Mouse (Mus musculus): ENCODE data around the gene Pxn. TPM values are rescaled to one million over a fixed set of nuclear protein-coding genes. Genes with fewer than 3 reads are reported as not detected.

Gene Pxn
- polyA plus RNA-seq, 1 experiment from 2014 or later, result 24.3 TPM

DNA sequence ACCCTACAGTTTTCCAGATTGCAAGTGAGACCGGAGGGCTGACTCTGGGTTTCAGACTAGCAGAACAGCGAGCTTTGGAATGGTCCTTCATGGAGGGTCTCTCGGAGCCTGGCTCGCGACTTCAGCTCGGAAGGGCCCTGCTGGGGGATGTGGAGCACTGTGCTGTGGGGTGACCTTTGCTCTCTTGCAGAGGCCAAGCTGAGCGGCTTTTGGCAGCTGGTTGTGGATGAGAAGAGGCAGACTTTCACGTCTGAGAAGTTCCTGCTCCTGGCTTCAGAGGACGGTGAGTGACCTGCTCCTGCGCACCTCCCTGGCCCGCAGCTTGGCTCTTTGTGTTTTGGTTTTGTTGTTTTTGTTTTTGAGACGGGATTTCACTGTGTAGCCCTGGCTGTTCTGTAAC, 79.1 kb downstream of the Pxn start:
- no peak for ATAC-seq (ENCODE audit: low FRiP score, low read depth)
- no peaks in the 10 kb centered on the region for H3K27me3 ChIP-seq
- H3K4me2 ChIP-seq, result no peak overlapping the region
- no peaks in the 10 kb centered on the region for H3K9me3 ChIP-seq
- no peak overlapping the region for H3K9ac ChIP-seq
- no peak overlapping the region for H3K4me3 ChIP-seq
- H3K27ac ChIP-seq (replicated peaks), result no peak overlapping the region
- WGBS, result 83% methylated on average over 12 of the region's 12 CpGs
- H3K36me3 ChIP-seq, result peaks cover 95% of the 10 kb centered on the region
- no peaks in the 10 kb centered on the region for H3K4me1 ChIP-seq (replicated peaks)

DNA sequence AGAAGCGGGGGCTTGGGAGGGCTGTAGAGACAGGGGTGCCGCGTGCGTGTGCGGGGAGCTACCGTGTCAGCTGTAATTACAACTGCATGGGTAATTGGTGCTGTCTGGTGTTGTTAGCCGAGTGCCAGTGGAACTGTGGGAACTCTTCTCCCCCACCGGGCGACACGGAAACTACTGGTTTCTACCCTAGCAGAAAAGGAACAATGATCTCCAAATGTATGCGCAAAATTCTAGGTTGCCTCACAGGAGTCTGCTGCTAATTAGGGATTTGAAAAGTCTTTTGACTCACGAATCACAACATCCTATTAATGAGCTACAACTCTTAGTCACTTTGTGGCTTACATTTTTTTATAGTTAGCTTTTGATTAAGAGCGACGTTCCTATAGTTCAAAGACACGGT, 79.7 kb downstream of the Pxn start:
- ATAC-seq (ENCODE audit: low FRiP score, low read depth), result no peak
- no peaks in the 10 kb centered on the region for H3K9me3 ChIP-seq
- H3K4me1 ChIP-seq (replicated peaks), result no peaks in the 10 kb centered on the region
- 60% methylated on average over 15 of the region's 15 CpGs for whole genome bisulfite sequencing
- H3K27ac ChIP-seq (replicated peaks), result no peak overlapping the region
- no peaks in the 10 kb centered on the region for H3K27me3 ChIP-seq
- no peak overlapping the region for H3K4me2 ChIP-seq
- H3K36me3 ChIP-seq, result peaks cover 92% of the 10 kb centered on the region
- no peak overlapping the region for H3K9ac ChIP-seq
- H3K4me3 ChIP-seq, result no peak overlapping the region

- no peaks in the 10 kb centered on the region for H3K4me1 ChIP-seq (replicated peaks)
- H3K27ac ChIP-seq (replicated peaks), result no peak overlapping the region
- 98% methylated on average over 2 of the region's 2 CpGs for WGBS
- no peaks in the 10 kb centered on the region for H3K27me3 ChIP-seq
- H3K36me3 ChIP-seq, result peaks cover 86% of the 10 kb centered on the region
- H3K4me2 ChIP-seq, result no peak overlapping the region
- no peak for ATAC-seq (ENCODE audit: low FRiP score, low read depth)
- no peak overlapping the region for H3K4me3 ChIP-seq
- no peaks in the 10 kb centered on the region for H3K9me3 ChIP-seq
- H3K9ac ChIP-seq, result no peak overlapping the region
Measured at GRCm38 (mm10) chr5:115586780-115587179, 80.3 kb downstream of the Pxn start.

- Histone ChIP-seq H3K36me3 (peaks cover 84% of the 10 kb centered on the region), H3K9ac (no peak overlapping the region), H3K4me1 (replicated peaks) (no peaks in the 10 kb centered on the region), H3K9me3 (no peaks in the 10 kb centered on the region), H3K27me3 (no peaks in the 10 kb centered on the region), H3K4me3 (no peak overlapping the region), H3K27ac (replicated peaks) (no peak overlapping the region), H3K4me2 (no peak overlapping the region)
- ATAC-seq (ENCODE audit: low FRiP score, low read depth), result no peak
- WGBS, result 85% methylated on average over 11 of the region's 11 CpGs
Measured at GRCm38 (mm10) chr5:115591028-115591427, 84.6 kb downstream of the Pxn start.

DNA sequence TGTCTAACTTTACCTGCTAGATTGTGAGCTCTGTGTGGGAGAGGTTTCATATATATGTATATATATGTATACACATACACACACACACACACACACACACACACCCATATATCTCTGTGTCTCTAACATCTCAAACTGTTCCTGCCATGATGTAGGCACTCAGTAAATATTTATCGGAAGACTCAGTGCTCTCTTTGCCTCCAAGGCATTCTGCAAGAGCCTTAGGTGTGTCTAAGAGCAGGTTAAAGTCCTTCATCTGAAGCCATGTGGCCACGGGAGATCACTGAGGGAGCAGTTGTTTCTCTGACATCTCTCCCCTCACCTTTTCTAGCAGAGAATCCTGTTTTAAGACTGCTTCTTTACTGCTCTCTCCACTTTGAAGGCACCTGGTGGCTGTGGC, 85.0 kb downstream of the Pxn start:
- H3K27ac ChIP-seq (replicated peaks), result no peak overlapping the region
- no peaks in the 10 kb centered on the region for H3K9me3 ChIP-seq
- 97% methylated on average over 2 of the region's 2 CpGs for WGBS
- H3K9ac ChIP-seq, result no peak overlapping the region
- H3K4me3 ChIP-seq, result no peak overlapping the region
- H3K4me2 ChIP-seq, result no peak overlapping the region
- peaks cover 84% of the 10 kb centered on the region for H3K36me3 ChIP-seq
- H3K4me1 ChIP-seq (replicated peaks), result no peaks in the 10 kb centered on the region
- ATAC-seq (ENCODE audit: low FRiP score, low read depth), result no peak
- H3K27me3 ChIP-seq, result no peaks in the 10 kb centered on the region

DNA sequence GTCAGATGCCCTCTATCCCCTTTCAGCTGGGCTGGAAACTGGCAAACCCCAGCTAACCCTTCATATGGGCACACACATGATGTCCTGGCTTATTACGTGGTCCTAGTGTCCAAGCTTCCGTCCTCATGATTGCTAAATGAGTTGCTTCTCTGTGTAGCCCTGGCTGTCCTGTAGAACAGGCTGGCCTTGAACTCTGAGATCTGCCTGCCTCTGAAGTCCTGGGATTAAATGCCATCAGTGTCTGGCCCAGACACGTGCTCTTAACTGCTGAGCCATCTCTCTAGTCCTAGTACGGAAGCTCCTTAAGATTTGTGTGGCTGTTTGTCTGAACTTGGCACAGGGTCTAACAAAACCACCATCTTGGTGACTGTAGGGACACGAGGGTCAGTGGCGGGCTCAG, 97.1 kb downstream of the Pxn start:
- Histone ChIP-seq H3K27me3 (no peaks in the 10 kb centered on the region), H3K9ac (no peak overlapping the region), H3K4me3 (no peak overlapping the region), H3K4me1 (replicated peaks) (no peaks in the 10 kb centered on the region), H3K27ac (replicated peaks) (no peak overlapping the region), H3K9me3 (no peaks in the 10 kb centered on the region), H3K36me3 (peaks cover 80% of the 10 kb centered on the region), H3K4me2 (no peak overlapping the region)
- WGBS, result 97% methylated on average over 6 of the region's 6 CpGs
- ATAC-seq (ENCODE audit: low FRiP score, low read depth), result no peak

Small RNAs within 50 kb of the gene (microRNA-seq; reads per million reads assigned to microRNA genes)
- 0.87 reads per million for gene Mir7029

Other genes with a start within 250 kb of the Pxn start
- gene Rnf10, start 233.8 kb upstream of the Pxn start, polyA plus RNA-seq (2015; fragmentation: Nextera tagmentation; extraction: Ambion mirVana), result 187 and 218 TPM in 2 replicates
- 57.3 and 59.3 TPM in 2 replicates for gene Coq5, start 227.0 kb upstream of the Pxn start, polyA plus RNA-seq (2015; fragmentation: Nextera tagmentation; extraction: Ambion mirVana)
- 1,255 and 1,318 TPM in 2 replicates for gene Dynll1, start 205.7 kb upstream of the Pxn start, polyA plus RNA-seq (2015; fragmentation: Nextera tagmentation; extraction: Ambion mirVana)
- gene Srsf9, start 179.5 kb upstream of the Pxn start, polyA plus RNA-seq (2015; fragmentation: Nextera tagmentation; extraction: Ambion mirVana), result 142 and 146 TPM in 2 replicates
- gene Gatc, start 165.5 kb upstream of the Pxn start, polyA plus RNA-seq (2015; fragmentation: Nextera tagmentation; extraction: Ambion mirVana), result 32.3 and 45.2 TPM in 2 replicates
- gene Triap1, start 165.5 kb upstream of the Pxn start, polyA plus RNA-seq (2015; fragmentation: Nextera tagmentation; extraction: Ambion mirVana), result 51.0 and 53.7 TPM in 2 replicates
- 1,223 and 1,255 TPM in 2 replicates for gene Cox6a1, start 157.7 kb upstream of the Pxn start, polyA plus RNA-seq (2015; fragmentation: Nextera tagmentation; extraction: Ambion mirVana)
- gene Msi1, start 77.1 kb upstream of the Pxn start, polyA plus RNA-seq (2015; fragmentation: Nextera tagmentation; extraction: Ambion mirVana), result 59.9 and 60.3 TPM in 2 replicates
- 0.54 TPM in 1 of 2 replicates, not detected in the other for gene Pla2g1b, start 40.4 kb upstream of the Pxn start, polyA plus RNA-seq (2015; fragmentation: Nextera tagmentation; extraction: Ambion mirVana)
- 27.3 and 32.2 TPM in 2 replicates for gene Sirt4, start 22.0 kb upstream of the Pxn start, polyA plus RNA-seq (2015; fragmentation: Nextera tagmentation; extraction: Ambion mirVana)
- gene Rplp0, start 52.8 kb downstream of the Pxn start, polyA plus RNA-seq (2015; fragmentation: Nextera tagmentation; extraction: Ambion mirVana), result 801 and 847 TPM in 2 replicates
- 40.6 and 44.4 TPM in 2 replicates for gene Gcn1l1, start 58.6 kb downstream of the Pxn start, polyA plus RNA-seq (2015; fragmentation: Nextera tagmentation; extraction: Ambion mirVana)
- 19.1 and 20.1 TPM in 2 replicates for gene Rab35, start 125.2 kb downstream of the Pxn start, polyA plus RNA-seq (2015; fragmentation: Nextera tagmentation; extraction: Ambion mirVana)
- 39.9 and 45.8 TPM in 2 replicates for gene Bicdl1, start 224.9 kb downstream of the Pxn start, polyA plus RNA-seq (2015; fragmentation: Nextera tagmentation; extraction: Ambion mirVana)